Mouse (Mus musculus) activated CD4-positive, CD25-positive, alpha-beta regulatory T cell, adult 9 weeks (primary cell): ENCODE measurements around the gene Thtpa. TPM values are rescaled to one million over a fixed set of nuclear protein-coding genes. Genes with fewer than 3 reads are reported as not detected.

ENCODE experiments used
- polyA plus RNA-seq: library from polyadenylated mRNA; unstranded; fragments of 100-300 nt; shearing (Covaris generic); gene quantifications from one replicate; pipeline ENCODE4 v1.2.1, GENCODE M21; 2017

Thtpa gene
- polyA plus RNA-seq = 14.7 TPM

GRCm38 (mm10) chr14:55094704-55095231, at the start of gene Thtpa:
Gene Thtpa, plus strand, starts transcription at chr14:55094784.

GRCm38 (mm10) chr14:55092011-55092577, 2.5 kb upstream of the Thtpa start, which contains the start of gene Zfhx2:
Gene Zfhx2, minus strand, starts transcription at chr14:55092324.

GRCm38 (mm10) chr14:55105836-55106809, 11.5 kb downstream of the Thtpa start, which contains the start of gene Ap1g2:
Gene Ap1g2, minus strand, starts transcription at chr14:55106593.

GRCm38 (mm10) chr14:55116425-55117200, 22.0 kb downstream of the Thtpa start, which contains the start of gene Jph4:
Gene Jph4, minus strand, starts transcription at chr14:55116935.

Other genes starting within 250 kb of the Thtpa start
- gene Homez, start 223.8 kb upstream of the Thtpa start, polyA plus RNA-seq = 10.3 TPM
- 0.54 TPM for gene Ppp1r3e, start 217.2 kb upstream of the Thtpa start, polyA plus RNA-seq
- gene Bcl2l2, start 211.4 kb upstream of the Thtpa start, polyA plus RNA-seq = 0.95 TPM
- gene Gm20521, start 211.3 kb upstream of the Thtpa start, polyA plus RNA-seq = not detected
- gene Pabpn1, start 202.3 kb upstream of the Thtpa start, polyA plus RNA-seq = 26.4 TPM
- 1.0 TPM for gene Slc22a17, start 181.7 kb upstream of the Thtpa start, polyA plus RNA-seq
- not detected for gene Efs, start 168.7 kb upstream of the Thtpa start, polyA plus RNA-seq
- not detected for gene Il25, start 162.1 kb upstream of the Thtpa start, polyA plus RNA-seq
- not detected for gene Cmtm5, start 158.5 kb upstream of the Thtpa start, polyA plus RNA-seq
- not detected for gene Myh6, start 127.9 kb upstream of the Thtpa start, polyA plus RNA-seq
- not detected for gene Gm17428, start 117.9 kb upstream of the Thtpa start, polyA plus RNA-seq
- gene Myh7, start 100.2 kb upstream of the Thtpa start, polyA plus RNA-seq = not detected
- gene Ngdn, start 79.3 kb upstream of the Thtpa start, polyA plus RNA-seq = 134 TPM
- 12.6 TPM for gene Zfhx2, start 2.5 kb upstream of the Thtpa start, polyA plus RNA-seq
- 159 TPM for gene Ap1g2, start 11.8 kb downstream of the Thtpa start, polyA plus RNA-seq
- gene Jph4, start 22.2 kb downstream of the Thtpa start, polyA plus RNA-seq = not detected
- gene Dhrs2, start 127.2 kb downstream of the Thtpa start, polyA plus RNA-seq = not detected